Mouse (Mus musculus) myocyte (in vitro differentiated cells): Measurements from ENCODE around the gene Anapc4. TPM values are rescaled to one million over a fixed set of nuclear protein-coding genes. Genes with fewer than 3 reads are reported as not detected.
A peak's percentile ranks its signal among the peaks of the same experiment; 100 is the strongest.

Experiments
- H3K27me3 ChIP-seq: one replicate; pipeline ENCODE4 v1.6.1; 2011; ENCODE audit not compliant: control insufficient read depth, insufficient read depth, insufficient read length
- H3K36me3 ChIP-seq: one replicate; pipeline ENCODE4 v1.6.1; 2011; ENCODE audit not compliant: control insufficient read depth, insufficient read depth
- H3K4me2 ChIP-seq: one replicate; pipeline ENCODE4 v1.6.1; 2011; ENCODE audit warnings: low read depth, control low read depth
- H3K4me3 ChIP-seq: one replicate; pipeline ENCODE4 v1.5.1; 2011; ENCODE audit warnings: mild to moderate bottlenecking, control low read depth, moderate library complexity
- H3K79me2 ChIP-seq: one replicate; pipeline ENCODE4 v1.6.1; 2011; ENCODE audit not compliant: control insufficient read depth, insufficient read depth
- H3ac ChIP-seq: one replicate; pipeline ENCODE4 v1.6.1; 2011; ENCODE audit not compliant: control insufficient read depth, insufficient read length
- CEBPB ChIP-seq: IDR thresholded peaks from 2 replicates; pipeline ENCODE4 v1.6.1; 2011; ENCODE audit warnings: mild to moderate bottlenecking, moderate library complexity; ENCODE audit not compliant: poor library complexity, insufficient read depth, severe bottlenecking
- E2F4 ChIP-seq: IDR thresholded peaks from one replicate; pipeline ENCODE4 v1.6.1; 2011; ENCODE audit warnings: mild to moderate bottlenecking, control low read depth, moderate library complexity; ENCODE audit not compliant: insufficient read depth
- MAX ChIP-seq: IDR thresholded peaks from one replicate; pipeline ENCODE4 v1.6.1; 2011; ENCODE audit warnings: low read depth, mild to moderate bottlenecking, control low read depth
- MYOD1 ChIP-seq, 3 experiments: IDR thresholded peaks; one replicate each; pipeline ENCODE4 v1.6.1; 2011; ENCODE audit warnings: control low read depth in 2 of 3, low read depth in 2 of 3, mild to moderate bottlenecking in 2 of 3, moderate library complexity in 1 of 3; ENCODE audit not compliant: insufficient read length in 2 of 3, control insufficient read depth in 1 of 3
- MYOG ChIP-seq, 3 experiments: IDR thresholded peaks; one replicate each; pipeline ENCODE4 v1.6.1; 2011; ENCODE audit warnings: control low read depth in 2 of 3, low read depth in 2 of 3, mild to moderate bottlenecking in 2 of 3; ENCODE audit not compliant: insufficient read length in 2 of 3, control insufficient read depth in 1 of 3, insufficient read depth in 1 of 3
- POLR2A ChIP-seq: IDR thresholded peaks from one replicate; pipeline ENCODE4 v1.6.1; 2011; ENCODE audit warnings: low read depth, mild to moderate bottlenecking, control low read depth, moderate library complexity; ENCODE audit not compliant: insufficient read length
- POLR2AphosphoS2 ChIP-seq: IDR thresholded peaks from one replicate; pipeline ENCODE4 v1.6.1; 2011; ENCODE audit warnings: low read depth, control low read depth; ENCODE audit not compliant: insufficient read length
- REST ChIP-seq: IDR thresholded peaks from one replicate; pipeline ENCODE4 v1.6.1; 2011; ENCODE audit warnings: mild to moderate bottlenecking, control low read depth, moderate library complexity; ENCODE audit not compliant: insufficient read depth, insufficient read length
- SRF ChIP-seq: IDR thresholded peaks from one replicate; pipeline ENCODE4 v1.6.1; 2011; ENCODE audit warnings: low read depth; ENCODE audit not compliant: control insufficient read depth, insufficient read length
- TCF12 ChIP-seq: IDR thresholded peaks from one replicate; pipeline ENCODE4 v1.6.1; 2011; ENCODE audit warnings: mild to moderate bottlenecking, control low read depth; ENCODE audit not compliant: poor library complexity, insufficient read depth, severe bottlenecking
- TCF3 ChIP-seq: IDR thresholded peaks from one replicate; pipeline ENCODE4 v1.6.1; 2011; ENCODE audit warnings: low read depth, control low read depth; ENCODE audit not compliant: insufficient read length
- USF1 ChIP-seq: IDR thresholded peaks from one replicate; pipeline ENCODE4 v1.6.1; 2011; ENCODE audit warnings: low read depth, mild to moderate bottlenecking, control low read depth, moderate library complexity
- polyA plus RNA-seq: library from polyadenylated mRNA; unstranded; fragments of >200 nt; fragmentation: generic; extraction: Trizol; gene quantifications from one replicate; pipeline ENCODE4 v1.2.1, GENCODE M21; 2012; ENCODE audit warnings: missing spikeins

The Anapc4 gene
- polyA plus RNA-seq, 1 experiment: 32.2 TPM

DNA sequence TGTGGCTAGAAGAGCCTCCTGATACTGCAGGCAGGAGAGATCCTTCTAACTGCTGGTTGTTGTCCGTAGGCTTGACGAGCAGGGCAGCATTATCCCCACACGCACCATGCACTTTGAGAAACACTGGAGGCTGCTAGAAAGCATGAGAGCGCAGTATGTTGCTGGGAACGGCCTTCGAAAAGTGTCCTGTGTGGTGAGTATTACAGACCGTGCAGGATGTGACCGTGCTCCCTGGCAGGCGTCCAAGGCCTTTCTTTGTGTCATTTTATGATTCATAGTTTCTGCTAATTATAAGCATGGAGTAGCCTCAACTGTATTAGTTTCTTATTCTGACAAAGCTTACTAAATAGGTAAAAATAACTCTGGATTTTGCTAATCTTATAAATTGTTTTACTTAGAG, 32.0 kb downstream of the Anapc4 start:
- Histone ChIP-seq H3K36me3 (peaks cover 62% of the 10 kb centered on the region), H3K27me3 (no peaks in the 10 kb centered on the region), H3ac (no peak overlapping the region), H3K79me2 (no peaks in the 10 kb centered on the region), H3K4me3 (no peak overlapping the region), H3K4me2 (peak overlapping the region; percentile 42)
- no peak for TF ChIP-seq POLR2AphosphoS2
- TF ChIP-seq SRF: no peak
- TF ChIP-seq TCF3: no peak
- TF ChIP-seq MAX: no peak
- TF ChIP-seq CEBPB: no peak
- no peak for TF ChIP-seq TCF12
- no peak for TF ChIP-seq MYOD1 (IDR thresholded peaks at IDR 0.05; ENCODE audit: control insufficient read depth in 1 of 3, insufficient read length in 2 of 3, low read depth in 2 of 3)
- no peak for TF ChIP-seq REST
- no peak for TF ChIP-seq MYOG (IDR thresholded peaks at IDR 0.05; ENCODE audit: control insufficient read depth in 1 of 3, insufficient read depth in 1 of 3, insufficient read length in 2 of 3, low read depth in 2 of 3)
- TF ChIP-seq POLR2A: no peak
- no peak for TF ChIP-seq E2F4
- TF ChIP-seq USF1: no peak

GRCm38 (mm10) chr5:52866361-52867155, 32.7 kb downstream of the Anapc4 start:
- no peak for TF ChIP-seq CEBPB
- TF ChIP-seq MYOD1 (IDR thresholded peaks at IDR 0.05; ENCODE audit: control insufficient read depth in 1 of 3, insufficient read length in 2 of 3, low read depth in 2 of 3): no peak
- no peak for TF ChIP-seq TCF12
- TF ChIP-seq MAX: no peak
- TF ChIP-seq POLR2A: no peak
- TF ChIP-seq POLR2AphosphoS2: no peak
- no peak for TF ChIP-seq REST
- TF ChIP-seq MYOG (IDR thresholded peaks at IDR 0.05; ENCODE audit: control insufficient read depth in 1 of 3, insufficient read depth in 1 of 3, insufficient read length in 2 of 3, low read depth in 2 of 3): no peak
- TF ChIP-seq USF1: no peak
- TF ChIP-seq TCF3: no peak
- no peak for TF ChIP-seq SRF
- no peak for TF ChIP-seq E2F4
- peaks cover 55% of the 10 kb centered on the region for H3K36me3 ChIP-seq
- H3K4me3 ChIP-seq: no peak overlapping the region
- no peaks in the 10 kb centered on the region for H3K27me3 ChIP-seq
- H3ac ChIP-seq: no peak overlapping the region
- H3K4me2 ChIP-seq: peak overlapping the region; percentile 42
- H3K79me2 ChIP-seq: no peaks in the 10 kb centered on the region

- Histone ChIP-seq H3K4me2 (no peak overlapping the region), H3K27me3 (no peaks in the 10 kb centered on the region), H3ac (no peak overlapping the region), H3K4me3 (no peak overlapping the region), H3K36me3 (peaks cover 32% of the 10 kb centered on the region), H3K79me2 (no peaks in the 10 kb centered on the region)
- TF ChIP-seq SRF (no peak), POLR2AphosphoS2 (no peak), TCF12 (no peak), MYOG (IDR thresholded peaks at IDR 0.05; ENCODE audit: control insufficient read depth in 1 of 3, insufficient read depth in 1 of 3, insufficient read length in 2 of 3, low read depth in 2 of 3) (no peak), MYOD1 (IDR thresholded peaks at IDR 0.05; ENCODE audit: control insufficient read depth in 1 of 3, insufficient read length in 2 of 3, low read depth in 2 of 3) (no peak), REST (no peak), MAX (no peak), CEBPB (no peak), TCF3 (no peak)
Measured at GRCm38 (mm10) chr5:52868918-52869703, 35.3 kb downstream of the Anapc4 start.

GRCm38 (mm10) chr5:52871461-52871860, 37.6 kb downstream of the Anapc4 start:
- no peaks in the 10 kb centered on the region for H3K27me3 ChIP-seq
- TF ChIP-seq POLR2A: no peak
- TF ChIP-seq REST: no peak
- TF ChIP-seq TCF3: no peak
- no peak for TF ChIP-seq POLR2AphosphoS2
- no peak for TF ChIP-seq E2F4
- no peak for TF ChIP-seq USF1
- TF ChIP-seq TCF12: no peak
- TF ChIP-seq CEBPB: no peak
- TF ChIP-seq MYOG (IDR thresholded peaks at IDR 0.05; ENCODE audit: control insufficient read depth in 1 of 3, insufficient read depth in 1 of 3, insufficient read length in 2 of 3, low read depth in 2 of 3): no peak
- TF ChIP-seq SRF: no peak
- no peak for TF ChIP-seq MAX
- no peak for TF ChIP-seq MYOD1 (IDR thresholded peaks at IDR 0.05; ENCODE audit: control insufficient read depth in 1 of 3, insufficient read length in 2 of 3, low read depth in 2 of 3)
- no peak overlapping the region for H3K4me2 ChIP-seq
- no peaks in the 10 kb centered on the region for H3K79me2 ChIP-seq
- H3ac ChIP-seq: no peak overlapping the region
- H3K4me3 ChIP-seq: no peak overlapping the region
- peaks cover 25% of the 10 kb centered on the region for H3K36me3 ChIP-seq
